Mouse (Mus musculus): ENCODE measurements around the gene Gabpb2.
"Not testable (repeated sequence)": the region's sequence is repeated elsewhere in the genome, so short reads cannot be mapped to it uniquely, and the experiment has no call there.

Gene Gabpb2

GRCm38 (mm10) chr3:95231298-95232221 is 13.8 kb upstream of the Gabpb2 start, which contains the start of gene Mllt11:
Gene Mllt11, minus strand, starts transcription at chr3:95232171.
- DNase-seq (ENCODE audit: low read depth, low spot score): no peak

- no peak for DNase-seq (ENCODE audit: low read depth, low spot score)
Observed at GRCm38 (mm10) chr3:95230495-95231297, 13.0 kb upstream of the Gabpb2 start.

GRCm38 (mm10) chr3:95229781-95230494 is 12.2 kb upstream of the Gabpb2 start:
- peak; percentile 45 for DNase-seq (ENCODE audit: low read depth, low spot score)

- DNase-seq (ENCODE audit: low read depth, low spot score): peak; percentile 24
Observed at GRCm38 (mm10) chr3:95228894-95229780, 11.4 kb upstream of the Gabpb2 start.

- DNase-seq (ENCODE audit: low read depth, low spot score): peak; percentile 92
Observed at GRCm38 (mm10) chr3:95228148-95228893, 10.6 kb upstream of the Gabpb2 start, which contains the start of gene Cdc42se1. Gene Cdc42se1, plus strand, starts transcription at chr3:95228732.

GRCm38 (mm10) chr3:95227214-95227613 is 9.5 kb upstream of the Gabpb2 start:
- DNase-seq (ENCODE audit: low read depth, low spot score): no peak

- DNase-seq (ENCODE audit: low read depth, low spot score): peak; percentile 55
Observed at GRCm38 (mm10) chr3:95224295-95224694, 6.6 kb upstream of the Gabpb2 start.

GRCm38 (mm10) chr3:95223041-95223440 is 5.3 kb upstream of the Gabpb2 start:
- no peak for DNase-seq (ENCODE audit: low read depth, low spot score)

GRCm38 (mm10) chr3:95218466-95219137 is 886 bp upstream of the Gabpb2 start:
- DNase-seq (ENCODE audit: low read depth, low spot score): no peak

- no peak for DNase-seq (ENCODE audit: low read depth, low spot score)
Observed at GRCm38 (mm10) chr3:95216655-95217254, 961 bp downstream of the Gabpb2 start.

GRCm38 (mm10) chr3:95213609-95213975 is 4.1 kb downstream of the Gabpb2 start:
- DNase-seq (ENCODE audit: low read depth, low spot score): no peak

- DNase-seq (ENCODE audit: low read depth, low spot score): not testable (repeated sequence)
Observed at GRCm38 (mm10) chr3:95212889-95213608, 4.7 kb downstream of the Gabpb2 start.

GRCm38 (mm10) chr3:95210585-95210984 is 7.1 kb downstream of the Gabpb2 start:
- DNase-seq (ENCODE audit: low read depth, low spot score): no peak

GRCm38 (mm10) chr3:95208286-95208685 is 9.4 kb downstream of the Gabpb2 start:
- no peak for DNase-seq (ENCODE audit: low read depth, low spot score)

GRCm38 (mm10) chr3:95203880-95204279 is 13.8 kb downstream of the Gabpb2 start:
- no peak for DNase-seq (ENCODE audit: low read depth, low spot score)

GRCm38 (mm10) chr3:95200562-95200961 is 17.2 kb downstream of the Gabpb2 start:
- DNase-seq (ENCODE audit: low read depth, low spot score): no peak

- DNase-seq (ENCODE audit: low read depth, low spot score): no peak
Observed at GRCm38 (mm10) chr3:95200132-95200531, 17.6 kb downstream of the Gabpb2 start.

- no peak for DNase-seq (ENCODE audit: low read depth, low spot score)
Observed at GRCm38 (mm10) chr3:95199101-95199500, 18.6 kb downstream of the Gabpb2 start.
